Mouse (Mus musculus): ENCODE measurements around the gene Slc39a9.

Slc39a9 gene

DNA sequence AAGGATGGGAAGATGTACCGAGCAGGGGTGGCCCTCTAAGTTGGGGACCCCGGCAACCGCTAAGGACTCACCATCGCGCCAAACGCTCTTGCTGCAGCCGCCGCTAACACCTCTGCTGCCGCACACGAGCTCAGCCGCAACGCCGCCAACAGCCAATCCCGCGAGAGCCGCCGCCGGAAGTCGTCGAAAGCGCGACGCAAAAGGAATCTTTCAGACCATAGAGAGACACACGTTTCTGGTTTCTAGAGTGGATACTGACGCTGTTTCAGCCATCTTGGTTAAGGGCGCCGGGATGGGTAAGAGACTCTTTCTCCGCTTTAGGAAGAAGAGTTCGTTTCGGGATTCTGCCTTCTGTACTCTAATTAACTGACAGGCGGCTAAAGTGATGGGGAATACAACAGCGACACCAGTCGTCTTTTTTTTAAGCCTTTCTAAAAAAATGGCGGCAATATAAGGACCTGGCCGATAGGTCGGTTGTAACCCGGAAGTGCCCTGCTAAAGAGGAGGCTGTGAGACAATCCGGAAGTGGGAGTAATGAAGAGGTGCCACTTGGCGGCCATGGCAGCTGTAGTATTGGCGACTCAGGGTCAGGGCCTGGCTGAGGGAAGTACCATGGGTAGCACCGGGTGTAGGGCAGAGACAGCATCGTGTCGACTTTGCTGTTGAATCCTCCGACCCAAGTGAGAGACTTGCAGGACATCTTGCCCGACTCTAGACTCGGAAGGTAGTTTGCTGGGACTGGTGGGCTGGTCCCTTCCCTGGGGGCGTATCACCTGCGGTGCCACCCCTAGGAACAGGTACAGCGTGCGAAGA lies at the start of gene Slc39a9, which contains the start of gene Erh:
Gene Slc39a9, plus strand, starts transcription at position 191 of the 813 bp plus-strand sequence.
Gene Erh, minus strand, starts transcription at position 649 of the 813 bp plus-strand sequence.
- peak; percentile 84 to 90 for DNase-seq (ENCODE audit: low spot score in 2 of 2)

- DNase-seq (ENCODE audit: low spot score in 2 of 2) = no peak
These were observed 49.5 kb upstream of the Slc39a9 start for GRCm38 (mm10) chr12:80594141-80594540.

DNA sequence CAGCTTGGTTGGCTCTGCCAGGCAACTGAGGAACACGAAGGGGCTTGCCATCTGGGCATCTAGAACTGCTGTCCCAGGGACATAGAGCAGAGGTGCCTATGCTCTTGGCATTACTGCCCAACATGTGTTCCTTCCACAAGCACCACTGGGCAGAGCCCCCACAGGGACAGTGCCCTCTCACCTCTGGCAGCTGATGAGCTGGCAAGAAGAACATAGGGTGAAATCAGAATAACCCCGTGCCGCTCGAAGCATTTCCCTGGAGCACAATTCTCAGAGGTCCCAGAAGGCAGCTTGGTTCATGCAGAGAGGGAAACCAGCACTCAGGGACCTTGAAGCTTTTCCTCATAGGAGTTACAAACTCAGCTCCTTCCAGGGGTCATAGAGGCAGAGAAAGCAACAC lies 48.9 kb upstream of the Slc39a9 start:
- DNase-seq (ENCODE audit: low spot score in 2 of 2) = no peak

DNA sequence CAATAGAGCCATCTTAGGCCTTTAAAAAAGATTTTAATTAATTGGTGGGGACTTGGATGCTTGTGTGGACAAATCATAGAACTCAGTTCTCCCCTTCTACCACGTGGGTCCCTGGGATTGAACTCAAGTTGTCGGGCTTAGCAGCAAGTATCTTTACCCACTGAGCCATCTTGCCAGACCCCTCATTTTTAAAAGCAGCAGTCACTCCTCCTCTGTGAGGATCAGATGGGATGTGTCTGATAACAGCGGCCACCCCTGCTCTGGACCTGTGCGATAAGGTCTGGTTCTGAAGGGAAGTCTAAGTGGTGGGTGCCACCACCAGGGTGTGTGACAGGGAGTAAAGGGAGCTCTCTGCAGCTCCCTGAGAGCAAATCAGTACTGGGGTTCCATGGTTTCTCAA lies 48.1 kb upstream of the Slc39a9 start:
- DNase-seq (ENCODE audit: low spot score in 2 of 2) = no peak

DNA sequence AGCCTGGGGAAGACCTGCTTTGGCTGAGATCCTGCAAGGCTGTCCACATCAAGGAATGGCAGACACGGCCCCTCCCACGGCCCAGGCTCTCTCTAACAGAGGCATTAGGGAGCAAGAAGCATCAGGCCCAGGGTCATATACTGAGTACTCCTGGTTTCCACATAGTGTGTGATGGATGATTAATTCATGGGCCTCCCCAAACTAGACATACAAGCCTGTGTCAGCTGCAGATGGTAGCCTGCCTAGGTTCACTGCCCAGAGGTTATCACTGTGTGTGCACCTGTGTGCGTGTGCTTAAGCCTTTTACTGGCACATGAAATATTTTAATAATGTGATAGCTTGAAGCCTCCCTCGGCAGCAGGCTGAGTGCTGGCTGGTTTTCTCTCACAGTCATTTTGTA lies 47.7 kb upstream of the Slc39a9 start:
- no peak for DNase-seq (ENCODE audit: low spot score in 2 of 2)

GRCm38 (mm10) chr12:80598236-80598635 lies 45.4 kb upstream of the Slc39a9 start:
- no peak for DNase-seq (ENCODE audit: low spot score in 2 of 2)

DNA sequence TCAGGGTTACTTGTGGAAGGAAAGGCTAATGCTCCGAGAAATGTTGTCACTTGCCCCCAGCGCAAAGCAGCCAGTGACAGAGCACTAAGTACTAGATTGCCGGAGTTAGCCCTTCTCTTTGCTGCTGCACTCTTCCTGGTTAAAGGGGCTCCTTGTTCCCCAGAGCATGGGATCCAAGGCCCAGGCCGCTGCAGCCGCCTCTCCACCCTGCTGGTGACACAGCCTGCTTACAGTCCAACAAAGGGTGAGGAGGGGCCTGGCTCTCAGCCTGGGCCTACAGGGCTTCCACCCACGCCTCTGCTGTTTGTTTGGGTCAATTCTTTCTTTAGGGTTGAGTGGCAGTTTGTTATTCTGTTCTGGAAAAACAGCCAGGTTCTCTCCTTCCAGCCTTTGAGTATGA lies 44.9 kb upstream of the Slc39a9 start:
- peak in 1 of 2 experiments; percentile 50 for DNase-seq (ENCODE audit: low spot score in 2 of 2)

DNA sequence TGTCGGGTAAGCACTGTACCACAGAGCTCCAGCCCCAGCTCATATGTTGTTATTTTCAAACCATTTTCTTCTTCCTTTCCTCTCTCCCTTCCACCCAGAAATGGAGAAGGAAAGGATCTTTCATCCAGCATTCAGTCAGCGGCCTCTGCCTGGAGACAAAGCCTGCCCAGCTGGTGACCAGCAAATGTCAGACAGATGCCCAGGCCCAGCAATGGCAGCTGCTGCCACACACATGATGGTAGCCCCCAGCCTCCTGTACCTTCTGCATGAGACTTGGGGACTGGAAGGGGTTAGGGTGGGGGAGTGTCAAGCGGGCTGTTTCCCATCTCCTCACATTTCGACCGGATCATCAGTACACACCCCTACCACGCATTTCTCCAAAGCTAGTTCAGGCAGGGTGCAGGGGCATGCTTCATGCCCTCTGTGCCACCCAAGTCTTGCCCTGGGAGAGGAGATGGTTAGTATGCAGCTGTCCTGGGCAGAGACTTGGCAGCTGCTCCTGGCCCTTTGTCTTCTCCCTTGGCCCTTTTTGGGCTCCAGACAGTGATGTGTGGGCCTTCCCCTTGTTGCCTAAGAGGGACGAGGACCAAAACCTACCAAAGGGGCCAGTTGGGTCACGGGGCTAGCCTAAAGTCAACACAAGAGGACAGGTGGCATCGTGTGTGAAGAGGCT lies 42.0 kb upstream of the Slc39a9 start:
- no peak for DNase-seq (ENCODE audit: low spot score in 2 of 2)

DNA sequence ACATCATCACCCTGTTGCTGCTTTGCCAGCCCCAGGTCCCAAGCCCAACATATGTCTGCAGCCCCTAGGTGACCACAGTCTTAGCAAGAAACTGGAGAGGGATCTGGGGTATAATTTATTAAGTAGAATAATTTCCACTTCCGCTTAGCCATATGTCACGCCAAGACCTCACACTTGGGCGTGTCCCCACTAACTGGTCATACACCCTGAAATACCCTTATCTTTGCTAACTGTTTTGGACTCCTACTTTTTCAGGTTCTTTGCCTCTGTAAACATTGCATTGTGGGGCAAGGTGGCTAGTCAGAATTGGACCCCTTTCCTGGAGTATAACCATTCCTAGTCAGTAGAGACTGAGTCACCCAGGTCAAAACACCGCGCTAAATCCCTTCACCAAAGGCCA lies 41.3 kb upstream of the Slc39a9 start:
- DNase-seq (ENCODE audit: low spot score in 2 of 2) = no peak

DNA sequence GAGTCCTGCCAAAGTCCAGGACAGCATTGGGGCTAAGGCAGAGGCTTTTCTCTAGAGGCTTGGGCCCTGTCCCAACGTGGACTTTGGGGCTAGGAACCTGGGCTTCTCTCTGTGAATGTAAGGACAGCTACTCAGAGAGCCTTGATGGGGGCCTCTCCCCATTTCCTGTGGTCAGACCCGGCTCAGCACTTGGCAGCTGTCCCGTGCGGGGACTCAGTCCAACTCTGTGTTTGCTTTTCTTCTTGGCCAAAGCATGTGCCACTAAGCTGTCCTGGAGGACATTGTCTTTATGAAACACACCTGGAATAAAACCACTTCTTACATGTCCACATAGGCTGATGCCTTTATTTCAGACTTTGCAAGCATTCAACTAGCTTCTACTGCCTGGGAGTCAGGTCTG lies 40.1 kb upstream of the Slc39a9 start:
- peak in 1 of 2 experiments; percentile 11 for DNase-seq (ENCODE audit: low spot score in 2 of 2)

- no peak for DNase-seq (ENCODE audit: low spot score in 2 of 2)
These were observed 39.5 kb upstream of the Slc39a9 start for GRCm38 (mm10) chr12:80604218-80604617.

DNA sequence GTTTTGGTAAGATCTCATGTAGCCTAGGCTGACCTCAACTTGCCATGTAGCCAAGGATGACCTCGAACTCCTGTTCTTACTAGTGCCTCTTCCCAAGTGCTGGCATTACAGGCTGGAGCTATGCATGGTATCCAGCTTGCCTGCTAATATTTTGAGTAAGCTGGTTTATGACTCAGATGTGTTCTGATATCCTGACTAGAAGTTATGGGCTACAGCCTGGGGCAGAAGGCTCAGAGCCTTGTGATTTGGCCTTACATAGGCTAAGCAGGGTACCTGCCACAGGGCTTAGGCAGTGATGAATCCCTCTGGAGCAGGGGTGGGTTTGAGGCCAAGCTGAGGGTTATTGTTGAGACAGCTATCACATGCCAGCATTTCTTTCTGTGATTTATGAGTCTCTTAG lies 35.1 kb upstream of the Slc39a9 start:
- no peak for DNase-seq (ENCODE audit: low spot score in 2 of 2)

GRCm38 (mm10) chr12:80609928-80610327 lies 33.8 kb upstream of the Slc39a9 start:
- DNase-seq (ENCODE audit: low spot score in 2 of 2) = no peak

- no peak for DNase-seq (ENCODE audit: low spot score in 2 of 2)
These were observed 31.4 kb upstream of the Slc39a9 start for GRCm38 (mm10) chr12:80612113-80612791.

DNA sequence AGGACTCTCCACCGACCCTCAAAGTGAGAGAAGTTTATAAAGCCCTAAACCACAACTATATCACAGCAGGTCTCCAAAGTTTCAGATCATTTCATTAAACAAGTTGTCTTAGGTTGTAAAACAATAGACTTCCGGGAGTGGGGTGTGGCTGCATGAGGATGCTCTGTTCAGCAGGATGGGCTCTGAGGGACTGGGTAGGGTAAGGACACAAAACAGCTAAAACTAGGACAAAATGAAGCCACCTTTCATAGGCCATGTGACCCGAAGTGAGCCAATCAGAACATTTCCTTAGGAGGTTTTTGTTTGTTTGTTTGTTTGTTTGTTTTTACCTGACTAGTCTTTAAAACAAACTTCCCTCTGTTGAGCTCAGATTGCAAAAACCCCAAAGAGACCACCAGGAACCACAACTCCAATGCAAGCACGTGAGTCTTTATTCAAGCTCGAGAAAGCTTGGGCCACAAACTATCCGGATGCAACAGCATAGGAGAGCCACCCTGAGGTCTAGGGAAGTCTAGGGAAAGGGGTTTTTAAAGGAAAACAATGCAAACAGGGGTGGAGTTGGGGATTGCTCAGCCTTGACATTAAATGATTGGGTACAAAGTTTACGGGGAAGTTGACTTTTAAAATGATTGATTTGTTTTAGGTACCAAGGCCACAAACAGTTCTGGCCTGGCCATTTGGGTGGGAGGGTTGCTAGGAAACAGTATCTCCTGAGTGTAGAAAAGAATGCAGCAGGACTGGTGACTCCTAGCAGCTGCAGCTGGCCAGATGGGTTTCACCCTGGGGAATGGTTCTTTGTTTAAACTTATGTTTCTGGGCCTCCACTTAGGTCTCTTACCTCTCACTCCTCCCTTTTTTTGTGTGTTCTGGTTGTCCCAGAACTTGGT lies 28.1 kb upstream of the Slc39a9 start:
- DNase-seq (ENCODE audit: low spot score in 2 of 2) = no peak

DNA sequence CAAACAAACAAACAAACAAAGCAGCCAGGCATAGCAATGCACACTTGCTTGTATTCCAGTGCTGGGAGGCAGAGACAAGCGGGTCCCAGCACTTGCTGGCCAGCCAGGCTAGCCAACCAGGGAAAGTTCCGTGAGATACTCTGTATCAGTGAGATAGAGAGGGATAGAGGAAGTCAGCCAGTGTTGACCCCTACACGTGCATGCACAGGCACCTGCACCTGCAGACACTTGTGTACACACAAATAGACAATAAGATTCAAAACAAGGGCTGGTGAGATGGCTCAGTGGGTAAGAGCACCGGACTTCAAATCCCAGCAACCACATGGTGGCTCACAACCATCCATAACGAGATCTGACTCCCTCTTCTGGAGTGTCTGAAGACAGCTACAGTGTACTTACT lies 23.2 kb upstream of the Slc39a9 start:
- no peak for DNase-seq (ENCODE audit: low spot score in 2 of 2)

DNA sequence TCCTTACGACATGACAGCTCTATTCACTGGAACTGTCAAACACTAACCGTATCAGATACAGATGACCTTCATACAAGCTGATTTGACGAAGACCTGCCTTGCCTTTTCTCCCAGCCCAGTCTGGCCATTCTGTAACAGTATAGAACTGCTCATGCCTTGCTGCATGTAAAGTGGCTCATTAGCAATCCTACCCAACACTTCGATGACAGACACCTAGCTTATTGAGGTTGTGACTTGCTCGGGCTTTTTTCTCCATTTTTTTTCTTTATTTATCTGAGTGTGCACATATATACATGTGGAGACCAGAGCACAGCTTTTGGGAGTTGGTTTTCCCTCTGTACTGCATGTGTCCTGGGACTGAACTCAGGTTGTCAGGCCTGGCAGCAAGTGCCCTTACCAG lies 11.9 kb upstream of the Slc39a9 start:
- no peak for DNase-seq (ENCODE audit: low spot score in 2 of 2)

GRCm38 (mm10) chr12:80642725-80643692 lies 674 bp upstream of the Slc39a9 start:
- peak in 1 of 2 experiments; percentile 23 for DNase-seq (ENCODE audit: low spot score in 2 of 2)

GRCm38 (mm10) chr12:80644506-80644868 lies 804 bp downstream of the Slc39a9 start:
- no peak for DNase-seq (ENCODE audit: low spot score in 2 of 2)

- no peak for DNase-seq (ENCODE audit: low spot score in 2 of 2)
These were observed 2.7 kb downstream of the Slc39a9 start for GRCm38 (mm10) chr12:80646377-80646776.

All from urinary bladder, adult 18-20 months (tissue).